Mouse (Mus musculus) neural tube, embryonic 14.5 days (tissue): ENCODE results near the gene Scaf4. TPM values are rescaled to one million over a fixed set of nuclear protein-coding genes. Genes with fewer than 3 reads are reported as not detected.

ENCODE experiments used
- ATAC-seq: fragments of 200-750 bp; cut with Nextera tagmentation; 2 replicates; pipeline ENCODE4 v1.8.0; 2017; ENCODE audit warnings: low read depth, mild to moderate bottlenecking, moderate TSS enrichment, moderate library complexity
- H3K27ac ChIP-seq: fragments of 300-500 bp; sonication (generic); 2 replicates; pipeline ENCODE4 v1.5.1; 2014; ENCODE audit warnings: low read depth, mild to moderate bottlenecking, control low read depth, low read length, moderate library complexity, mixed read lengths
- H3K27me3 ChIP-seq: fragments of 300-500 bp; sonication (generic); 2 replicates; pipeline ENCODE4 v1.6.1; 2014; ENCODE audit warnings: low read length; ENCODE audit not compliant: control insufficient read depth, insufficient read depth
- H3K36me3 ChIP-seq: fragments of 300-500 bp; sonication (generic); 2 replicates; pipeline ENCODE4 v1.6.1; 2014; ENCODE audit warnings: low read length, mixed read lengths; ENCODE audit not compliant: control insufficient read depth, insufficient read depth
- H3K4me1 ChIP-seq: fragments of 300-500 bp; sonication (generic); 2 replicates; pipeline ENCODE4 v1.6.1; 2014; ENCODE audit warnings: low read length; ENCODE audit not compliant: control insufficient read depth, insufficient read depth
- H3K4me2 ChIP-seq: fragments of 300-500 bp; sonication (generic); 2 replicates; pipeline ENCODE4 v1.6.1; 2014; ENCODE audit warnings: mild to moderate bottlenecking, low read depth, low read length, control low read depth
- H3K4me3 ChIP-seq: fragments of 300-500 bp; sonication (generic); 2 replicates; pipeline ENCODE4 v1.5.1; 2014; ENCODE audit warnings: low read depth, low read length, control low read depth, mixed read lengths
- H3K9ac ChIP-seq: fragments of 300-500 bp; sonication (generic); replicated peaks from 2 replicates; pipeline ENCODE4 v1.6.1; 2014; ENCODE audit warnings: low read depth, mild to moderate bottlenecking, control low read depth, low read length, mixed read lengths
- H3K9me3 ChIP-seq: fragments of 300-500 bp; sonication (generic); 2 replicates; pipeline ENCODE4 v1.6.1; 2016; ENCODE audit warnings: low read length; ENCODE audit not compliant: control insufficient read depth
- WGBS: fragments of 180-500 bp; shearing (Covaris S2); extraction: QIAGEN DNeasy Blood & Tissue Kit; methylation state at CpG from one replicate; pipeline ENCODE4 v1.1.7; 2014; 5-methylcytosine and 5-hydroxymethylcytosine counted together
- polyA plus RNA-seq: library from polyadenylated mRNA; unstranded; fragments of >200 nt; fragmentation: Nextera tagmentation; extraction: Ambion mirVana; gene quantifications from 2 replicates; pipeline ENCODE4 v1.2.1, GENCODE M21; 2014

Scaf4 gene
- polyA plus RNA-seq, 1 experiment from 2014 or later: 23.9 TPM

- Histone ChIP-seq H3K4me2 (no peak overlapping the region), H3K27ac (no peak overlapping the region), H3K36me3 (no peaks in the 10 kb centered on the region), H3K4me1 (no peaks in the 10 kb centered on the region), H3K27me3 (no peaks in the 10 kb centered on the region), H3K4me3 (no peak overlapping the region), H3K9ac (no peak overlapping the region), H3K9me3 (no peaks in the 10 kb centered on the region)
- WGBS: 27% methylated on average over 13 of the region's 13 CpGs
- no peak for ATAC-seq
Observed at GRCm38 (mm10) chr16:90187453-90187852, 96.8 kb downstream of the Scaf4 start.

GRCm38 (mm10) chr16:90185928-90186588 lies 98.2 kb downstream of the Scaf4 start:
- Histone ChIP-seq H3K4me3 (no peak overlapping the region), H3K9me3 (no peaks in the 10 kb centered on the region), H3K9ac (no peak overlapping the region), H3K27me3 (no peaks in the 10 kb centered on the region), H3K4me1 (no peaks in the 10 kb centered on the region), H3K4me2 (no peak overlapping the region), H3K36me3 (no peaks in the 10 kb centered on the region), H3K27ac (no peak overlapping the region)
- 38% methylated on average over 8 of the region's 8 CpGs for WGBS
- ATAC-seq: peak; percentile 86

DNA sequence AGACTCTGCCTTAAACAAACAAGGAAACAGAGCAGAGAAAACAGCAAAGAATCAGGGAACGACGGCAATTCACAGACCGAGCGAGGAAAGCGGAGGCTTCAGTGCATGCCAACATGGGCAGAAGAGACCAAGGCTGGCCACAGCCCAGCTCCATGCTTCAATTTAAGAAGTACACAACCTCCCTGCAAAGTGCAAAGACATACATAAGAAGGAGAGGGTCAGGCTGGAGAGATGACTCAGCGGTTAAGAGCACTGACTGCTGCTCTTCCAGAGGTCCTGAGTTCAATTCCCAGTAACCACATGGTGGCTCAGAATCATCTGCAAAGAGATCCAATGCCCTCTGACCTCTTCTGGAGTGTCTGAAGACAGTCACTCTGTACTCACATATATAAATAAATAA lies 100.2 kb downstream of the Scaf4 start:
- Histone ChIP-seq H3K4me3 (no peak overlapping the region), H3K4me1 (no peaks in the 10 kb centered on the region), H3K9me3 (no peaks in the 10 kb centered on the region), H3K9ac (no peak overlapping the region), H3K27me3 (no peaks in the 10 kb centered on the region), H3K36me3 (no peaks in the 10 kb centered on the region), H3K27ac (no peak overlapping the region), H3K4me2 (no peak overlapping the region)
- 80% methylated on average over 6 of the region's 6 CpGs for WGBS
- no peak for ATAC-seq

GRCm38 (mm10) chr16:90181673-90182072 lies 102.6 kb downstream of the Scaf4 start:
- no peaks in the 10 kb centered on the region for H3K9me3 ChIP-seq
- H3K27me3 ChIP-seq: no peaks in the 10 kb centered on the region
- H3K4me3 ChIP-seq: no peak overlapping the region

DNA sequence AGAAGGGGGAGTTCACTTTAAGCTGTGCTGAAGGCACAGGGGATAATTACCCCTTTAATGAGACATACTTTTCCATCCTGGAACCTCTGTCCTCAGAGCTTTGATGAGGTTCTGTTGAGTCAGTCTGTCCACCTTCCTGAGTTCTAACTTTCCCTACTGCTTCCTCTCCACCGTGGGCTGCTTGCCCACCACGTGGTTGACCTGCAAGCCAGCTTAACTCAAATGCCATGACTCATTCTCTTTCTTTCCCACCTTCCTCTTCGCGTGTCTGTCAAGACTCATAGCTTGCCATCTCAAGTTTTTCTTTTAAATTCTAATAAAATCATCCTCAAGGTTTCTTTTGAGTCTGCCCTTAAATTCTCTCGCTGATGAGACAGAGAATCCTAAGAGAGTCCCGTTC lies 103.3 kb downstream of the Scaf4 start:
- H3K4me2 ChIP-seq: no peak overlapping the region
- H3K27me3 ChIP-seq: no peaks in the 10 kb centered on the region
- no peaks in the 10 kb centered on the region for H3K36me3 ChIP-seq
- WGBS: 81% methylated on average over 6 of the region's 6 CpGs
- no peak overlapping the region for H3K4me3 ChIP-seq
- no peak for ATAC-seq
- no peak overlapping the region for H3K9ac ChIP-seq
- H3K27ac ChIP-seq: no peak overlapping the region
- no peaks in the 10 kb centered on the region for H3K9me3 ChIP-seq
- no peaks in the 10 kb centered on the region for H3K4me1 ChIP-seq

More at GRCm38 (mm10) chr16:90181673-90182072, 102.6 kb downstream of the Scaf4 start:
- H3K4me1 ChIP-seq: no peaks in the 10 kb centered on the region
- 93% methylated on average over 8 of the region's 8 CpGs for WGBS
- no peak overlapping the region for H3K27ac ChIP-seq
- no peaks in the 10 kb centered on the region for H3K36me3 ChIP-seq
- no peak overlapping the region for H3K9ac ChIP-seq
- H3K4me2 ChIP-seq: no peak overlapping the region
- ATAC-seq: no peak

DNA sequence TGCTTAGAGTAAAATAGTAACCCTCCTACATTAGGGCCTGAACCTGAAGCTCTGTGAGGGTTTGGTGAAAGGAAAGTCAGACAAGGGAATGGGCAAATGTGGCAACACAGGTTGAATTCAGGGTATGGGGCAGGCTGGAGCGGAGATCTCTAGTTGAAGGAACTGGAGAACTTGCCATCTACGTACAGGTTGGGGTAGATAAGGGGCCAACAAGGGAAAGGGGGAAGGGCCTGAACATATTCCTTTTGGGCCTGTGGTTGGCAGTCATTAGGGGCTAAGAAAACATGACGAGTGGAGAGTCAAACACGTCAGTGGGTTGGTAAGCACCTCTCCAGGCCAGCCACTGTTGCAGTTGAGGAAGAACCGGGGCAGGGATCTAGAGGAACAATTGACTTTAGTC lies 104.4 kb downstream of the Scaf4 start:
- no peak for ATAC-seq
- no peaks in the 10 kb centered on the region for H3K4me1 ChIP-seq
- no peak overlapping the region for H3K4me3 ChIP-seq
- H3K9me3 ChIP-seq: no peaks in the 10 kb centered on the region
- no peak overlapping the region for H3K9ac ChIP-seq
- H3K36me3 ChIP-seq: no peaks in the 10 kb centered on the region
- H3K27ac ChIP-seq: no peak overlapping the region
- 89% methylated on average over 5 of the region's 5 CpGs for WGBS
- H3K4me2 ChIP-seq: no peak overlapping the region
- no peaks in the 10 kb centered on the region for H3K27me3 ChIP-seq

DNA sequence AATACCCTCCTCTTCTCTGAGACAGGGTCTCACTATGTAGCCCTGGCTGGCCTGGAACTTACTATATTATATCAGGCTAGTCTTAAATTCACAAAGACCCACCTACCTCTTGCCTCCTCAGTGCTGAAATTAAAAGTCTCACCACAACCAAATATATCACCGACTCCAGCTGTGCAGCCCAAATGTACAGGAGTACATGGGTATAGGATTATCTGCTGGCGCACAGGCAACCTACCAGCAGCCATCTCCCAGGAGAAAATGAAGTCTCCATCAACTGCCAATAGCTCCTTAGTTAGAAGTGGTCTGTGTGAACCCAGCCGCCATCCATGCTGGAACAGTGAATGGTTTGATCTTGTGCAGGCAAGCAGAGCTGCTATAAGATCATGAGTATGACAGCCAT lies 105.9 kb downstream of the Scaf4 start:
- 90% methylated on average over 3 of the region's 3 CpGs for WGBS
- H3K27ac ChIP-seq: no peak overlapping the region
- H3K27me3 ChIP-seq: no peaks in the 10 kb centered on the region
- no peak overlapping the region for H3K4me3 ChIP-seq
- H3K4me1 ChIP-seq: no peaks in the 10 kb centered on the region
- H3K4me2 ChIP-seq: no peak overlapping the region
- no peak for ATAC-seq
- no peak overlapping the region for H3K9ac ChIP-seq
- no peaks in the 10 kb centered on the region for H3K36me3 ChIP-seq
- no peaks in the 10 kb centered on the region for H3K9me3 ChIP-seq

DNA sequence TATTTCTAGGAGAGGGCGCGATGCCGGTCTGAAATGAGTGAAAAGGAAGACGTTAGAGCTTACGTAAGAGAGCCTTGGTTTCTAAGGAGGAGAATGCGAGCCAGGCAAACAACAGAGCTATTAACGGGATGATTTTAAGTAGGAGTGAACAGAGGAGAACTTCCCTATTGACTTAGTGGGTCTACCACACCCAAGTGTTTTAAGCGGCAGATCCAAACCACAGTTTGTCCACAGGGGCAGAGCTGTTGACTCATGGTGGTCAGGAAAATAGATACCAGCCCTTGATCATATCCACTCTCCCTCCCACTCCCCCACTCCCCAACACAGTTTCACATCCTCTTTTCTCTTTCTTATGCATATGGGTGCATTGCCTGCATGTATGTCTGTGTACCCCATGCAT lies 106.9 kb downstream of the Scaf4 start:
- Histone ChIP-seq H3K4me3 (no peak overlapping the region), H3K36me3 (no peaks in the 10 kb centered on the region), H3K27me3 (no peaks in the 10 kb centered on the region), H3K9me3 (no peaks in the 10 kb centered on the region), H3K4me1 (no peaks in the 10 kb centered on the region), H3K27ac (no peak overlapping the region), H3K9ac (no peak overlapping the region), H3K4me2 (no peak overlapping the region)
- ATAC-seq: no peak
- WGBS: 88% methylated on average over 8 of the region's 8 CpGs

DNA sequence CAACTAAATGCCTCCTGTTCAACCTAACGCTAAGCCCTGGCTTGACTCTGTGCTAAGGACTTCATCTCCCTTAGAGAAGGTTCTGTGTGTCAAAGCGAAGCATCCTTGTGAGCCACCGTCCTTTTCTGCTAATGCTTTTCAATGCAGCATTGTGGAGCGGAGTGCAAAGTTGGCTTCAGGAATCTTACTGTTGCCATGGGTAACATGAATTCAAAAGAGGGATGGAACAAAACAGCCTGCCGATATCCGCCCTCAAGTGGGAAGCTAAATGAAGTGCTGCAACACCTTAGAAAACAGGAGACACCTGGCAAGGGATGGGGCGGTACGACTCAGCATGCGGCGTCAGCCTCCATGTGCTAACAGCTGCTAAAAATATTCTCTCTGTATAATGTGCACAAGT lies 107.8 kb downstream of the Scaf4 start:
- Histone ChIP-seq H3K27me3 (no peaks in the 10 kb centered on the region), H3K27ac (no peak overlapping the region), H3K9me3 (no peaks in the 10 kb centered on the region), H3K4me1 (no peaks in the 10 kb centered on the region), H3K36me3 (no peaks in the 10 kb centered on the region), H3K4me3 (no peak overlapping the region), H3K4me2 (no peak overlapping the region), H3K9ac (no peak overlapping the region)
- ATAC-seq: peak; percentile 51; the same call in 1 of the 2 replicates
- WGBS: 37% methylated on average over 10 of the region's 10 CpGs
